In genomic region chr11:95648827-95649226, GRCm38 (mm10) we compare ENCODE assay signal across 8 mouse cellular contexts. TPM values are rescaled to one million over a fixed set of nuclear protein-coding genes. Genes with fewer than 3 reads are reported as not detected.
DNase-seq lines count a peak whose midpoint lies in the region; ATAC-seq and TF ChIP-seq lines count a peak whose summit lies in the region.

No protein-coding gene starts in this region.

- no peak overlapping the region for H3K4me3 ChIP-seq in hindbrain, embryonic 10.5 days
- no peak overlapping the region for H3K4me3 ChIP-seq in hindbrain, embryonic 13.5 days
- H3K4me3 ChIP-seq in kidney, adult 2 months (ENCODE audit: insufficient read depth, low read depth, low read length), result no peak overlapping the region
- H3K4me3 ChIP-seq in limb, embryonic 10.5 days, result no peak overlapping the region

- 6% methylated on average over 4 of the region's 4 CpGs for WGBS in hindbrain, embryonic 10.5 days
- WGBS in hindbrain, embryonic 13.5 days, result 4% methylated on average over 4 of the region's 4 CpGs
- WGBS in kidney, adult 2 months, result 2% methylated on average over 4 of the region's 4 CpGs
- 4% methylated on average over 4 of the region's 4 CpGs for WGBS in limb, embryonic 10.5 days

- TF ChIP-seq POLR2A in kidney, adult 2 months (IDR thresholded peaks at IDR 0.05; ENCODE audit: low read depth, low read length), result no peak

- H3K9me3 ChIP-seq in hindbrain, embryonic 10.5 days, result no peaks in the 10 kb centered on the region
- no peaks in the 10 kb centered on the region for H3K9me3 ChIP-seq in hindbrain, embryonic 13.5 days
- H3K9me3 ChIP-seq in limb, embryonic 10.5 days (replicated peaks), result no peaks in the 10 kb centered on the region

- H3K36me3 ChIP-seq in hindbrain, embryonic 10.5 days, result no peaks in the 10 kb centered on the region
- no peaks in the 10 kb centered on the region for H3K36me3 ChIP-seq in hindbrain, embryonic 13.5 days
- H3K36me3 ChIP-seq in kidney, adult 2 months (ENCODE audit: control insufficient read depth, insufficient read depth, low read length), result no peaks in the 10 kb centered on the region
- H3K36me3 ChIP-seq in limb, embryonic 10.5 days, result no peaks in the 10 kb centered on the region

- DNase-seq in hindbrain, embryonic 10.5 days (ENCODE audit: low spot score), result peak; percentile 81
- peak; percentile 85 to 90 for DNase-seq in cerebellum, postnatal 10 days
- peak; percentile 48 to 74 for DNase-seq in frontal cortex, postnatal 14 days (ENCODE audit: low spot score in 2 of 2)
- DNase-seq in kidney, adult 2 months, result peak; percentile 74
- DNase-seq in limb, embryonic 10.5 days (ENCODE audit: low spot score), result peak; percentile 83
- DNase-seq in ovary, adult 18-20 months (ENCODE audit: low spot score), result peak; percentile 40
- DNase-seq in testis, postnatal 14 days (ENCODE audit: low spot score), result peak; percentile 70

- H3K4me2 ChIP-seq in hindbrain, embryonic 13.5 days, result no peak overlapping the region

- peak; percentile 96 for TF ChIP-seq CTCF in kidney, adult 2 months (conservative IDR thresholded peaks at IDR 0.05; ENCODE audit: insufficient read depth, insufficient read length, low read depth, low read length)

- no peak for ATAC-seq in hindbrain, embryonic 13.5 days (ENCODE audit: low FRiP score)

- no peak overlapping the region for H3K27ac ChIP-seq in hindbrain, embryonic 10.5 days
- no peak overlapping the region for H3K27ac ChIP-seq in hindbrain, embryonic 13.5 days
- H3K27ac ChIP-seq in kidney, adult 2 months (ENCODE audit: insufficient read depth, low read depth, low read length), result no peak overlapping the region
- no peak overlapping the region for H3K27ac ChIP-seq in limb, embryonic 10.5 days

- H3K9ac ChIP-seq in hindbrain, embryonic 13.5 days, result no peak overlapping the region

- H3K4me1 ChIP-seq in hindbrain, embryonic 10.5 days (replicated peaks), result peaks cover 68% of the 10 kb centered on the region
- peaks cover 29% of the 10 kb centered on the region for H3K4me1 ChIP-seq in hindbrain, embryonic 13.5 days (replicated peaks)
- H3K4me1 ChIP-seq in kidney, adult 2 months (ENCODE audit: control insufficient read depth, insufficient read depth, low read length), result no peaks in the 10 kb centered on the region
- peaks cover 73% of the 10 kb centered on the region for H3K4me1 ChIP-seq in limb, embryonic 10.5 days

- peaks cover 75% of the 10 kb centered on the region for H3K27me3 ChIP-seq in hindbrain, embryonic 10.5 days (ENCODE audit: insufficient read depth, poor library complexity, severe bottlenecking)
- H3K27me3 ChIP-seq in hindbrain, embryonic 13.5 days, result peaks cover 61% of the 10 kb centered on the region
- no peaks in the 10 kb centered on the region for H3K27me3 ChIP-seq in kidney, adult 2 months (replicated peaks; ENCODE audit: control insufficient read depth, insufficient read depth, low read length)
- peaks cover 76% of the 10 kb centered on the region for H3K27me3 ChIP-seq in limb, embryonic 10.5 days (ENCODE audit: low read depth, poor library complexity, severe bottlenecking)

RNA-seq across cellular contexts. Expression of gene Phb, which starts 17.9 kb away (rescaled TPM):
- 222 and 248 TPM in 2 replicates for polyA plus RNA-seq in hindbrain, embryonic 10.5 days (2016; fragmentation: Nextera tagmentation; extraction: Ambion mirVana)
- polyA plus RNA-seq in hindbrain, embryonic 13.5 days (2015; fragmentation: Nextera tagmentation; extraction: Ambion mirVana), result 175 and 186 TPM in 2 replicates
- polyA plus RNA-seq in kidney, adult 2 months (2012; rRNA removed), result 258 and 296 TPM in 2 replicates
- polyA plus RNA-seq in limb, embryonic 10.5 days (2016; fragmentation: Nextera tagmentation; extraction: Ambion mirVana), result 293 and 361 TPM in 2 replicates
